Mouse (Mus musculus) layer of hippocampus, adult 18-20 months (tissue): ENCODE measurements at regions not wholly inside any gene's neighbourhood (a gene's known extent, or its start where the extent isn't known, plus 50 kb on each side); places are given as distances from the start of the nearest gene placed in this dataset.
A peak's percentile ranks its signal among the peaks of the same experiment; 100 is the strongest.

Source experiments
- DNase-seq, 2 experiments: peaks; one replicate each; pipeline ENCODE4 v3.0.0; 2022; ENCODE audit warnings: low spot score in 2 of 2

DNA sequence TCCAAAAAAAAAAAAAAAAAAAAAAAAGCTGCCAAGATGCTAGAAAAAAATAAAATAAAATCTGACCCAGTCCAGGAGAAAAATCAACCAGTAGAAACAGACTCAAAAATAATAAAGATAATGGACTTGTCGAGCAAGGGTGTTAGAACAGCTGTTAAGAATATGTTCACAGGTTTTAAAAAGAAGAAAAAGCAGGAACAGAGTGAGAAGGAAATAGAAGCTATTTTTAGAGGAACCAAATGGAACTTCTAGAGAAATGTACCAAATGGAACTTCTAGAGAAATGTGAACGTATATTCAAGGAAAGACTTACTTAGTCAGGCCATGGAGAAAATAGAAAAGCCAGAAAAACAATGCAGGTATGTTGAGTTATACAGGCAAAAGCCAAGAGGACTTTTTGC, 662.4 kb upstream of the Jmjd1c start:
- DNase-seq = no peak

DNA sequence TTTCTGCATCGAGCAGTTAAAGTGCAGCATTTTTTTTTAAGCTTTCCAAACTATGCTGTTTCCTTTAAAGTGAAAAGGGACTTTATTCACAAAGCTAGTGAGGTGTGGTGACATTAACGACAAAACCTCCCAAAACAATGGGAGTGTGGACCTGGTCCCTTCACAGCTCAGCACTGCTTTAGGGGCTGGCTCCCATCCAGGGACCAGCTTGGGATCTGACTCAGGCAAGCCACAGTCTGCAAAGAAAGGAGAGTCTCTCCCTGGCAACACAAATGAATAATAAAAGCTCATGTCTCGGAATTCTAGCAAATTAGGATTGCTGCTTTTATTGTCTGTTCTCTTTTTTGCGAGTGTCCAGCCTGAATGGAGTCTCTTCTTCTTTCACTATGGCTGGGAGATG, 625.2 kb upstream of the Jmjd1c start:
- peak; percentile 5 to 34 for DNase-seq

DNA sequence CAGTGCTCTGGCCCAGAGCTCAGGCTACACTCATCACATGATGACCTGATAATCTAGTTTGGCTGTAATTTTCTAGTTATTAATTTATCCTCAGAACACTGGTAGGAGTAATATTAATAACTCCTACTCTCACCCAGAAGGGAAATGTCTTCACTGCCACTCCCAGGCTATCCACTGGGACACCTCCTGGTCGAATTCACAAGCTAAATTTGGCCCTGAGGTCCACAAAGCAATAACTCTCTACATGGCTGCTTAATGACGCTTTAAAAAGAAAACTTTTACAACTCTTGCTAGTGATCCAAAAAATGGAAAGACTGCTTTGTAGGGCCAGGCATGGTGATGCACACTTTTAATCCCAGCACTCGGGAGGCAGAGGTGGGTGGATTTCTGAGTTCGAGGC, 623.9 kb upstream of the Jmjd1c start:
- no peak for DNase-seq

DNA sequence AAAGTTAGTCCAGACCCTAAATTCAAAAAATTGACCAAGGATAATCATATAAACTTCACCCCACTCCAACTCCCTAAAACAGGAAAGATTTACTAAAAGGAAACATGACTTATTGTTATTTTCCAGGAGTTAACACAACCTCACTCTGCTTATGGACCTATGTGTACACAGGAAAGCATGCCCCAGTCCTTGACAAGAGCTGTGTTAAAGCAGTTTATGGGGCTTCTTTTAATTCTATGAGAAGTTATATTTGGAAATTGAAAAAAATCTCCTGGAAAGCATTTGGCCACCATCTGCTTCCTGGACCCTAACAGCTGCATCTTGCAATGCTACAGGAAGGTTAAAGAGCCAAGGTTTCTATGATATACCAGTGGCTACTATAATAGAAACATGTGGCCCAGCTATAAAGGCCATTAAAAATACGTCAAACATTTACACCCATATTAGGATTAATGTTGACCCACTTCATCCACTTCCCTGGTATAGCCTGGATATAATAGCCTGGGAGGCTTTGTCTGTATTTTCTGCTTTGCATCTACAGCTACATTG, 620.7 kb upstream of the Jmjd1c start:
- no peak for DNase-seq

DNA sequence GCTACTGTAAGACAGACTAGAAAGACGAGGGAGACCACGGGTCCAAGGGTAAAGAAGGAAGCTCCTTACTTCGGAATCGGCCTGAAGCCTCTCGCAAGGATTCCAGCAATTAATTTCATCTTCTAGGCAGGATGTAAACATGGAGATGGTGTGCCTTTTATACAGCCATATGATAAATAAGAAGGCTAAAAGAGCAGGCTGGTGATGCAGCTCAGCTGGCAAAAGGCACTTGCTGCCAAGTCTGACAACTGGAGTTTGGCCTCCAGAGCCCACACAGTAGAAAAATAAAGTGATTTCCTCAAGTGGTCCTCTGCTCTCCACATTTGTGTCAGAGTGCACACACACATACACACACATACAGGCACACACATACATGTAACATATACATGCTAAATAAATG, 605.1 kb upstream of the Jmjd1c start:
- DNase-seq = no peak

DNA sequence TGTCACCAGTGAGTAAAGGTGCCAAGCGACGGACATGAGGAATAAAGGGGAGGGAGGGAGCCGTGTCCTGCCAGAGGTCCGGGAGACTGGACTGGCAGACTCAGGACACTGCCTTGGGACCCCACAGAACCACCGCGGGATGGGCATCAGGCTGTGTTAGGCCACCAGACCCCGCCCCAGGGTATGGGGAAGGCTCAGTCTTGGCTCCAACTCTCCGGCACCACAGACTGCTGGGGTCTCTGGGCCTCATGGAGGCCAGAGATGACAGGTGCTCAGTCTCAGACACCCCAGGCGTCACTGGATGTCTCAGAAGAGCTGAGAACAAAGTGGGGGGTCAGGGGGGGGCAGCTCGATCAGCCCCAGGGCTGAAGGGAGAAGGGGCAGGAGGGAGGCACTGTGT, 604.1 kb upstream of the Jmjd1c start:
- no peak for DNase-seq

DNA sequence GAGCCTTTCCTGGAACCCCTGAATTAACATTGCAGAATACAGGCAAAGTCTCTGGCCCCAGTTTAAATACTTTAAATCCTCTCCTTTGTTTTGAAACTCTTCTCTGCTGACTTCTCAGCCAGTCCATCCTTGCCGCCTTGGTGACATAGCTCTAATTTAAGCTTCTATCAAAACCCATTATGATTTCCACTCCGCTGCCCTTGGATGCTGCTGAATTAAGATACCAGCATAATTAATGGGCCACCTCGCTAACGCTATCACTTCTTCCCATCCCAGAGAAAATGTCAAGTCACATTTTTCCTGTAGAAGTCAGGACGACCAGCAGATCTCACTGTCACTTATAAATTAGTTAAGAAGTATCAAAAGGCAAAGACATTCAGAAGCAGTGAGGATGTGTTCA, 556.1 kb upstream of the Jmjd1c start:
- no peak for DNase-seq

DNA sequence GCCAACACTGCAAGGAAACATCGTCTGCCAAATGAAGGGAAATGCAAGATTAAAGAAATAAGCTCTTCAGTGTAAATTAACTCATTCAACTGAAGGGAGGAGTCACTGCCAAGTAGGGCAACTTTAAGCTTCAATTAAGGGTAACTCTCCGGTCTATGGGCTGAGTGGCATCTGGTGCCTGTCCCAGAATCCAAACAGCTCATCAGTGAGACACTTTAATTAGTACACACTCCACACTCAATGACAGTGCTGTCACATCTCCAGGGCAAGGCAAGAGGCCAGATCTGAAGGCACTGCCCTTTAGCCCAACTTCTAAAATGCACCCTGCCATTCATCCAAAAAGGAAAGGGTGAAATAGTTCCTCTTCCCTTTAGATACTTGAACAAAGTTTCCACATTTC, 549.3 kb upstream of the Jmjd1c start:
- no peak for DNase-seq

DNA sequence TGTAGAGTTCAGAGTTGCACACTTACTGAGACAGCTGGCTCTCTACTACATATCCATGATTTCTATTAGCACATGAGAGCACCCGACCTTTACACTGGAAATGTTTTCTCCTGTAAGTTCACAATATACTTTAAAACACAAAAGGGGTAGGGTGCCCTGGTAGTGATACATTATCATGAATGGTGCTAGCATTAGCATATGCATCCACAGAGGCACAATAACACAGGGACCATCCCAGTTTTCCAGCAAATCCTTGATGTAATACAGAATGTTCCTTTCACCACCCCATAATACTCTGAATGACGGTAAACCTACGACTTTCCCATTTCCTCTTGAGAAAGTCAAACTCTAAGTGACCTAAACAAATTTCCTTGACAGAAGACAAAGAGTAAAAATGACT, 548.3 kb upstream of the Jmjd1c start:
- no peak for DNase-seq

DNA sequence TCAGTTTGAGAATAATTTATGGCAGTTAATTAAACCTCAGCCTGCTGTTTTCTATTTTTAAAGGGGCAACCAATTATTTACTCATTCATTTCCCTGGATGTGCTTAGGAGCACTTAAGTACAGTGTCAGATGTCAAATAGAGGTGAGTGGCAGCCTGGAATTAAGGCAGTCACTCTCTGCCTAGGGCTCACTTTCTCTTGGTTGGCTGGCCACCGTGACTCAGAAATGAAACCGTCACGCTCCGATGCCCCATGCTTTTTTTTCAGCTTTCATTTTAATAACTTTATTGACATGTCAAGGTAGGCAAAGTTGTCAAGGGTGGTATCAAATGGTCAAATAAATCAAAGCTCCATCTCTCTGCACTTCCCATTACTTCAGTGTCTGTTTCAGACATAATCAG, 547.9 kb upstream of the Jmjd1c start:
- no peak for DNase-seq

DNA sequence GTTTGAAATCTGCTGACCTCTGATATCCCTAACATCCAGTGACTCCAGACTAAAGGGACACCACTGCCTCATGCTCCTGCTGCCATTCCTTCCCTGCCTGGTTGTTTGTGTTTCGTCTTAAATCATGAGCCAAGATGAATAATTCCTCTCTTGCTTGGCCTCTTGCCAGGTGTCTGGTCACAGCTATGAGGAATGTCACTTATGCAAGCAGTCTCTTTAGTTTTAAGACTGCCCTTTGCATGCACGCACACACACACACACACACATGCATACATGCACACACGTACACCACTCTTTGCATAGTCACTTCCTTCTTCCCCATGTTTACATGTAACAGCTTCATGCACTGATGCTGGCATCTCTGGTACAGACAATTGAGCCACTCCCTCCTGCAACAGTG, 543.0 kb upstream of the Jmjd1c start:
- DNase-seq = no peak

DNA sequence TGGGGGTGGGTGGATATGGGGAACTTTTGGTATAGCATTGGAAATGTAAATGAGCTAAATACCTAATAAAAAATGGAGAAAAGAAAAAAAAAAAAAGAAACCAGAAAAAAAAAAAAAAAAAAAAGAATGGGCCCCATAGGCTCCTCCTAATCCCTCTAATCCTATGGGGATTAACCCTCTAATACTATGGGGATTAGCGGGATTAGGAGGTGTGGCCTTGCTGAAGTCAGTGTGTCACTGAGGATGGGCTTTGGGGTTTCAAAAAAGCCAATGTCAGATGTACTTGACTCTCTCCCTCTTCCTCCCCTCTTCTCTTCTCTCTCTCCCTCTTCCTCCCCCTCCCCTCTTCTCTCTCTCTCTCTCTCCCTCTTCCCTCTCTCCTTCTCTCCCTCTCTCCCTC, 541.7 kb upstream of the Jmjd1c start:
- DNase-seq = no peak

DNA sequence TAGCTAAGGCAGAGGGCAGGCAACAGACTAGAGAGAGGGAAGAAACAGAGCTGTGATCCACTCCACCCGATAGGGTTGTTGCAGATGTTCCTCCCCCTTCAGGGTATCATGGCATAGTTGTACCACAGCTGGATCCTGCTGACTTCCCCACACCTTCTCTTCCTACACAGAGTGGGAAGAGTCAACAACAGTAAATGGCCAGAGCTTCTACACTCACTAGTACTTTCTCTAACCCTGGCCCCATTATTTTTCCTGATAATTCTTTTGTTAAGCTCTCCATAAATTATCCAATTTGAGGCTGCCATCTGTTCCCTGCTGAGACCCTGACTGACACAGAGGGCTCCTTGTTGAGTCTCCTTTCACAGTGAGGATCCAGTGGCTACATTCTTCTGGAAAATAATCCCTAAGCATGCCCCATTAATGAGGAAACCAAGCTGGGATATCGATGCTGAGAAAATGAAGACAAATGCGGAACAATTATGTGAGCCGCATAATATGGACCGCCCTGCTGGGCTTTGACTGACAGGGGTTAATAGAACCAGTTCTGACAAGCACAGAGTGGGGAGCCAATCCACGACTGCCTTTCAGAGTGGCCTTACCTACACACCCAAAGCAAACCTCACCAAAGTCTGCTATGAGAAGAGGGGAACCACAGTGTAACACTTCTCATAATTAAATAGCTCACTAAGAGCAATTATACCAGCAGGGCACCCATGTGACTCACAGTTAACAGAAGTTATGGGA, 537.7 kb upstream of the Jmjd1c start:
- no peak for DNase-seq

DNA sequence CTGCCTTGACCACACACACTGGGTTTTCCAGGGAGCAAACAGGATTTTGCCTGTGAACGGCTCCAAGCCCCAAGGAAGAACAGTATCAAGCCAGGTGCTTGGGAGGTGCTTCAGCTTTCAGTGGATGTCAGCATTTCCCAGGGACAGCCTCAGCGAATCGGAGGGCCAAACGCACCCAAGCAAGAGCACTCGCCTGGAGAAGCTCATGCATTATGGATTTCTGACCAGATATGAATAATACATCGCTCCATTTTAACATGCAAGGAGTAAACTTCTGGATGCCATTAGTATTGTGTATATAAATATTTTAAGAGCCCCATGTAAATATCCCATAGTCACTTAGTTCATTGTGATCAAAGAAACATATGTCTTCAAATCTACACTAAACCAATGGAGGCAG, 530.6 kb upstream of the Jmjd1c start:
- no peak for DNase-seq

DNA sequence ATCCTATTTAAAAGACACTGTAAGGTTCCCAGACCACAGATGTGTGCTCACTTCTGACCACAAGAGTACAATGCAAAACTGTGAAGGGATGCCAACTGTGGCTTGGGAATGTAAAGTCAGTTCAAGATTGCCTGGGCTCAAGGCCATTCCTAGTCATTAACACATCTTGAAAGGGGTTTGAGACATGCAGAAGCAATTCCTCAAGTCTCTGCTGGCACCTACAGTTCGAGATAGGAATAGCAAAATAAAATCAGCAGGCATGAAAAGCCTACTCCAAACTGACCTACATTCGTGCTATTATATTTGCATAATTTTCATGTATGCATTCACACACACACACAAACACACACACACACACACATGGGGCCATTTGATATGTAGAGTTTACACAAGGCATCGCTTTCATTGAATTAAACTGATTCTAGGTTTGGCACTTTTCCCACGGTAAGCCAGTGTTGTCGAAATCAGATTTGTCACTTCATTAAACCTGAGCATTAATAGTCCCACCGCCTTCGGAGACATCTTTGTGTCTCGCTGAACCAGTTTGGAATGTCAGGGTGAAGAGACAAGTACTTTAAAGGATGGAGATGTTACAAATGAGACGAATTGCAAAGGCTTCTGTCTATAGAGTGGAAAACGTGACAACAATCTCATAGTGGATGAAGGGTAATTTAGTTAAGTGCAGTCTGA, 520.9 kb upstream of the Jmjd1c start:
- DNase-seq = peak in 1 of 2 experiments; percentile 46

DNA sequence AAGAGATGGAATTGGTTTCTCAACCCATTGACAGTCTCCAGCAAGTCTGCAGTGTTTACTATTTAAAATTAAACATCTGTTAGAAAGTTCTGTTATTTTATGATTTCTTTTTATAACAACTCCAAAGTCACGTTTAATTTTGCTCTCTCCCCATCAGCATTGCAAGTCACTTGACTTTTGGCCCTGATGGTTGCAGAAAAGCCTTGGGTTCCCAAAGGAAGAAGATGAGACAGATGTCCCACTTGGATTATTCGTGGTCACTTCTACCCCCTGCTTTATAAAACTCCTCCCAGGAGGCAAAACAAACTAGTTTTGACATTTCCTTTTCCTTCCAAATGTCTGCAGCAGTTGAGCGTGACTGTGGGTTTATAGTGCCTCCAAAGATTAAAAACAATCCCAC, 502.9 kb upstream of the Jmjd1c start:
- no peak for DNase-seq

DNA sequence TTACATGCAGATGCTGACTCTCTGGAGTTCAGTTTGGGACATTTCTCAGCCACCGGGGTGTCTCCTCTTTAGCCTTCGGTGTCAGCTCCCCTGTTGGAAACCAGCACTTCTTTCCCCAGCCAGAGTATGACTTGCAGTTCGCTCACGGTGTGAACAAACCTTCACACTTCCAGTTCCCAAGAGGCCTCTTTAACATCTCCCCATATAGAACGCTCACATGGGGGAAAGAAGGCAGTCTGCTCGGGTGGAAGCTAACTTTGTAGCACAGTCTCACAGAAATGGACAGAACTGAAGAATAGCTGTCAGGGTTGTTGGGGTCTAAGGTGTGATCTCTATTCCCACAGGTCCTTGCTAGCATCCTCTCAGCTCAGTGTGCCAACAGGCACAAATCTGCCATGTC, 502.4 kb upstream of the Jmjd1c start:
- no peak for DNase-seq

DNA sequence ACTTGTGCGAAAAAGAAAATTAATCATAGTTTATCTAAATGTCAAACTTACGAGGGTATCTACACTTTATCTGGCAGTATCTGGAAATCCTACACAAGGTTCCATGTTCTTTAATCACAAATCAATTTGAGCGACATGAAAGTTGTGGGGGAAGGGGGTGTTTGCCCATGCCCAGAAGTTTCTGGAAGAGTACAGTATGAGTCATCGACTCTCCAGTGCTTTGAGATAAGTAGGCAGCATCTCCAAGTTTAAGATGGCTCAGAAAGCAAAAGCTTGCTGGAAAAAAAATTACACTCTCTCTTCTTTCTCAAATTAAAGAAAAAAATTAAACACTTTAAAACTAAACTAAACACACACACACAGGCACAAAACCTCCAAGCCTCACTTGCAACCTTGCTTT, 498.0 kb upstream of the Jmjd1c start:
- DNase-seq = peak in 1 of 2 experiments; percentile 3

DNA sequence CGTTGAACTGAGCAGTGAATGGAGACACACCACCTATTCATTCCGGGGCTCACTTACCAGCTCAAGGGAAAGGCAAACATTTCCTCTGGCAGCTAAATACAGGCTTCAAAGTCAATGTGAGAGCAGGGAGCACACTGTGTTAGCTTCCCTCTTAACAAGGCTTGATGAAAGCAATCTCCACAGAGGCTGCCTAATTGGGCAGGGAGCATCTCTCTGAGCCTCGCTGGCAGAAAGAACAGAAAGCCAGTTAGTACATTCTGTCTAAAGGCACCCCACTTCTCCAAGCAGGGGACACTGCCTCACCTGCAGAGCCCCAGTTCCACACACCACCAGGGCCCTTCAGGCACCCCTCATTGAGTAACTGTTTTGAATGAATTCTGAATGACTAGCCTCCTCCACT, 488.8 kb upstream of the Jmjd1c start:
- DNase-seq = no peak

DNA sequence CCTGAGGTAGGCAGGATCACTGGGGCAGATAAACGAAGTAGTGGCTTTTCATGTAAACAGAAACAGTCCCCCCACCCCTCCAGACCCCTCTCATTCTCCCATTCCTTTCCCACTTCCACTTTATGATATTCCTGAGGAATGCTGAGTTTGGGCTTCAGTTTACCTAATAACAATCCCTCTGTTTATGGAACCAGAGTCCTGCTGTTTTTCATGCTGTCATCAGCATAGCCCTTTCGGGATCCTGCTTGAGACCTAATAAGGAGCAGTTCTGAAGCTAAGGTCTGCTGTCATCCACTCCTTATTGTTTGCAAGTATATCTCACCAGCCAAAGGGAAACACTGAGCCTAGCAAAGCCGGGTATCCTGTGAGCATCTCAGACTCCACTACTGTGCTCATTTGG, 479.6 kb upstream of the Jmjd1c start:
- DNase-seq = no peak

DNA sequence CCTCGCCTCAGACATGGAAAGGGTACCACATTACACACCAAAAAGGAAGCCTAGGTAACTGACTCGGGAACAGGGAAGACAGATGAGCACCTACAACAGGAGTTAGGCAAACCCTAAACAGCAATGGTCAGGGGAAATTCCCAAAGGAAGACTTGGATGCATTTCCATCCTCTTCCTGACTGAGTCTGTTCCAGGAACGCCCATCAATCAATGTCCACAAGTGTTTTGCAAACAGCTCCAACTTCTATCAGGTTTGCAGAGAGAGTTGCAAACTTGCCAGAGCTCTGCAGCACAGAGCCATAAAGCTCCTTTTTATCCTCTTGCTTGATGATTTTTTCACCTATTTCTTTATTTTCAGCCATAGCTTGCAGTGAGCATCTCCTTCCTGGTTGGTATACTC, 464.9 kb upstream of the Jmjd1c start:
- DNase-seq = no peak

DNA sequence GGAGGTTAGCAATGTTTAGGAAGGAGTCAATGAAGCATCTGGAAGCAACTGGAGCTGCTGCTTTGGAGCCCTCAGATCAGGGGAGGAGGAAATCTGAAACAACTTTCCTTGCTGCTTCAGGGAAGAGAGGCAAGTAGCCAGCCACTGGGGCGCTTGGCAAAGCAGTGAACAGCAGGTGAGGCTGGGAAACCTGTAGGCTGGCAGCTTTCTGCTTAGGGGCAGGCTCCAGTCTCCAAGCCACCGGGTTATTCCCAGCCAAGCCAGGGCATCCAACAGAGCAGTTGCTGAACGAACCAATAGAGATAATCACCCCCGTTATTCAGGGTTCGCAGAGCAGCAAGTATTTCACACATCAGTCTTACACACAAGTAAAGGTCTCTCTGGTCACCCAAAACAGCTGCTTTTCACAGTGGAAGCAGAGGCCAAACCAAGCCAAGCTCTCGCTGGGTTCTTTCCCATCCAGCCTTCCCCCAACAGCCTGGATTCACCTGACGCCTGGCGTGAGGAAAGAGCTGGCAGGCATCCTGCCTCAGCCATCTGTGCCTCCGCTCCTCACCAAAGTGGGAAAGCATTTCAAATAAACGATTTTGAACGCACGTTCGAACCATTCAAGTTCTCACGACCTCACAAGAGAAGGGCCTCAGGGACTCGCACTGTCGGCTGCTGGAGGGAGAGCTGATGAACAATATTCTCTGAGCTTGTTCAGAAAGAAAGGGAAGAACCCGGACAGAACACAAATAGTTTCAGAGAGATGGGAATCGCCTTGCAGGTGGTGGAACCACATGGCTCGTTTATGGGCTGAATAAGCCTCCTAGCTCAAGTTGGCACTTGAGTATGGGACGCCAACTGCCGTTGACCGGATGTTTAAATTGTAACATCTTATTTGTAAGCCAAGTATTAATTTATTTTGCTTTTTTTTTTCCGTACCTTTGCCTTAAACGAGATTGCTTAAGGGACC, 454.8 kb upstream of the Jmjd1c start:
- peak; percentile 54 to 67 for DNase-seq
